Mouse (Mus musculus): ENCODE measurements around the gene Serpina3a.

The Serpina3a gene

GRCm38 (mm10) chr12:104143286-104143685 is 30.8 kb downstream of the Serpina3a start:
- DNase-seq = no peak

DNA sequence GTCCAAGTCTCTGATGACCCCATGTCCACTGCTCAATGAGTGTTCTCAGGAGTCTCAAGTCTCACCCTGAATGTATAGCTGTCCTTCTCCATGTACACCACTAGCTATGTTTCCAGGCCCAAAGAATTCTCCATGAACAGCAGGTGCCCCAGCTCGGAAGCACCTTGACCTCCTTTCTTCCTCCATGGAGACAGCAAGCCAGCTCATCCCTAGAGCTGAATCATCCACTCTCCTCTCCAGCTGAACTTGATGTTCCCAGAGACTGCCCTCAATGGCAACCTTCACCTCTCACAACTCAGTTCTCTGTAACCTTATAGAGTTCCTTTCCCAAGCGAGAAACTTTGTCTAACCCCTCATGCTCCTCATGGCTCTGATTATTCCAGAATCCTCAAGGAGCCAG is 33.0 kb downstream of the Serpina3a start:
- DNase-seq = no peak

DNA sequence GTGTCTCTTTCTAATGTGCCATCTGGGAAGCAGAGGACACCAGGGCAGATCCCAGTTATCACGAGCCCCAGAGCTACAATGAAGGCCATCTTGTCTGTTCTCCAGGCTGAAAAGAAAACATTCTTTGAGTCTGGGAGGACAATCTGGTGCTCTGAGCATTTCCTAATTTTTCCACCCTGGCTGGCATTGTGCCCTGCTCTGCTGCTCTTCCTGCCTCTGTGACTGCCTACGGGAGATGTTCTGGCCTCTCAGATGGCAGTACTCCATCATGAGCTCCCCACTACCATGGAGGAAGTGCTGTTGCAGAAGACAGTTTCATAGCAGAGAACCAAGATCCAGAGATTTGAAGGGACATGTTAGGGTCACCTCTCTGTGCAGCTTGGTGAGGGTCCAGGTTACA is 39.5 kb downstream of the Serpina3a start:
- no peak for DNase-seq

GRCm38 (mm10) chr12:104153041-104153645 is 40.6 kb downstream of the Serpina3a start:
- DNase-seq = no peak

GRCm38 (mm10) chr12:104153656-104154055 is 41.1 kb downstream of the Serpina3a start, which contains the start of gene Serpina3c:
Gene Serpina3c, minus strand, starts transcription at chr12:104153870.
- DNase-seq = no peak
